Mouse (Mus musculus) cortical plate, adult 2 months (tissue): ENCODE data around the gene Krt79.

Experiments used
- CTCF ChIP-seq: fragments of 200-500 bp; IDR thresholded peaks from 2 replicates; pipeline ENCODE4 v1.5.1; 2011; ENCODE audit warnings: mild to moderate bottlenecking, control low read depth, low read length; ENCODE audit not compliant: insufficient read depth; ENCODE audit errors: extremely low read depth
- POLR2A ChIP-seq: fragments of 200-500 bp; IDR thresholded peaks from 2 replicates; pipeline ENCODE4 v1.6.1; 2011; ENCODE audit warnings: mild to moderate bottlenecking, low read length, control low read depth; ENCODE audit not compliant: insufficient read depth; ENCODE audit errors: extremely low read depth

DNA sequence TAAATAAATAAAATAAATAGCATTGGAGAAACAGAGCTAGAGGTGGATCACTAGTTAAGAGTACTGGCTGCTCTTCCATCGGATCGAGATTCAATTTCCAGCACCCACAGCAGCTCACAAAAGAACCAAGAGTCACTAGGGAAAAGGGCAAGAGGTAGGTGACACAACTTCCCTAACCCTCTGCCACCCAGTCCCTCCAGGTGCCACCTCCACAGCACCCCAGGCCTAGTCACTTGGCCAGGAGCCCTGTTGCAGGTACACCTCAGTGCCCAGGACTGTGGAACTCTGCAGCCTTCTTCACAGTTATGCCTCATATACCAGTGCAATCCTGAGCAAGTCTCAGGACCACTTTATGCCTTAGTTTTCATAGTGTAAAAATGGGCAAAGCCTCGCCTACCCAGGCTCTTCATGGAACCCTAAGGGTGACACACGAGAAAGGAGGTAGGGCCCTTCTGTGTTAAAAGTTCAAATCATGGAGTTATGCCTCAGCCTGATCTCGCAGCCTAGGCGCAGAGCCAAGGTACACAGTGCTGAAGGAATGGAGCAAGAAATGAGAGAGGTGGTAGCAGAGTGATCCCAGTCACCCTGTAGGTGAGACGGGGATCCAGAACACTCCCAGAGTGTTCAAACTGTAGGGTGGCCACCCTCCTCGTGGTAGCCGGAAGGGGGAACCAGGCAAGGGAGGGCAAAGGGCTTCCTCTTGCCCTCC lies 1.4 kb downstream of the Krt79 start:
- TF ChIP-seq CTCF = no peak
- no peak for TF ChIP-seq POLR2A
